ENCODE assay signal across 9 mouse cellular contexts in genomic region chr7:89699668-89700350, GRCm38 (mm10).
DNase-seq lines count a peak whose midpoint lies in the region; ATAC-seq and TF ChIP-seq lines count a peak whose summit lies in the region.
"Had no signal": no experiment of that assay in that cellular context is flagged by ENCODE, and none has a peak within 500 bp of the region (broad histone marks: within the 10 kb centered on the region; RNA-seq: fewer than 3 reads in every experiment).

No protein-coding gene starts in this region.

- WGBS in forebrain, embryonic 14.5 days, result 62% methylated on average over 5 of the region's 5 CpGs
- 80% methylated on average over 5 of the region's 5 CpGs for WGBS in forebrain, embryonic 12.5 days
- 74% methylated on average over 5 of the region's 5 CpGs for WGBS in midbrain, postnatal 0 days
- WGBS in midbrain, embryonic 16.5 days, result 77% methylated on average over 5 of the region's 5 CpGs

- TF ChIP-seq CTCF in midbrain, postnatal 0 days (IDR thresholded peaks at IDR 0.05), result no peak

- H3K4me3 ChIP-seq in forebrain, embryonic 14.5 days (ENCODE audit: low read depth, low read length), result no peak overlapping the region
- no peak overlapping the region for H3K4me3 ChIP-seq in forebrain, embryonic 12.5 days (replicated peaks)
- H3K4me3 ChIP-seq in midbrain, postnatal 0 days (ENCODE audit: low read depth, low read length), result no peak overlapping the region
- no peak overlapping the region for H3K4me3 ChIP-seq in midbrain, embryonic 16.5 days (ENCODE audit: low read depth, low read length)
- H3K4me3 ChIP-seq: midbrain, embryonic 12.5 days had no signal

- H3K9ac ChIP-seq in forebrain, embryonic 14.5 days (ENCODE audit: low read length), result no peak overlapping the region
- no peak overlapping the region for H3K9ac ChIP-seq in forebrain, embryonic 12.5 days
- H3K9ac ChIP-seq in midbrain, postnatal 0 days (replicated peaks; ENCODE audit: low read length, poor library complexity, severe bottlenecking), result no peak overlapping the region
- no peak overlapping the region for H3K9ac ChIP-seq in midbrain, embryonic 16.5 days (ENCODE audit: low read depth, low read length)
- H3K9ac ChIP-seq: midbrain, embryonic 12.5 days had no signal

- no peak overlapping the region for H3K27ac ChIP-seq in forebrain, embryonic 14.5 days (ENCODE audit: low read depth, low read length)
- H3K27ac ChIP-seq in forebrain, embryonic 12.5 days, result no peak overlapping the region
- H3K27ac ChIP-seq in midbrain, postnatal 0 days (ENCODE audit: low read depth, low read length), result no peak overlapping the region
- no peak overlapping the region for H3K27ac ChIP-seq in midbrain, embryonic 16.5 days (ENCODE audit: low read length)
- H3K27ac ChIP-seq: midbrain, embryonic 12.5 days had no signal

- H3K36me3 ChIP-seq in forebrain, embryonic 14.5 days (ENCODE audit: control insufficient read depth, insufficient read depth, low read length), result no peaks in the 10 kb centered on the region
- no peaks in the 10 kb centered on the region for H3K36me3 ChIP-seq in forebrain, embryonic 12.5 days (replicated peaks)
- H3K36me3 ChIP-seq in midbrain, postnatal 0 days (ENCODE audit: insufficient read depth, low read length), result no peaks in the 10 kb centered on the region
- no peaks in the 10 kb centered on the region for H3K36me3 ChIP-seq in midbrain, embryonic 16.5 days (ENCODE audit: control insufficient read depth, insufficient read depth, low read length)
- H3K36me3 ChIP-seq: midbrain, embryonic 12.5 days had no signal

- H3K4me2 ChIP-seq in forebrain, embryonic 14.5 days (ENCODE audit: low read length), result no peak overlapping the region
- H3K4me2 ChIP-seq in forebrain, embryonic 12.5 days, result no peak overlapping the region
- no peak overlapping the region for H3K4me2 ChIP-seq in midbrain, postnatal 0 days (ENCODE audit: low read depth, low read length, poor library complexity, severe bottlenecking)
- no peak overlapping the region for H3K4me2 ChIP-seq in midbrain, embryonic 16.5 days (ENCODE audit: low read length)
- H3K4me2 ChIP-seq: midbrain, embryonic 12.5 days had no signal

- DNase-seq in forebrain, embryonic 14.5 days (ENCODE audit: low spot score), result peak; percentile 58
- peak; percentile 42 for DNase-seq in midbrain, postnatal 0 days (ENCODE audit: low spot score)
- peak; percentile 25 to 59 for DNase-seq in heart, adult 9 months (ENCODE audit: low spot score in 2 of 2)
- DNase-seq in spleen, postnatal 14 days (ENCODE audit: low spot score in 2 of 2), result no peak
- no peak for DNase-seq in spleen, postnatal 4 days (ENCODE audit: low spot score in 2 of 2)

- H3K9me3 ChIP-seq in forebrain, embryonic 14.5 days (replicated peaks; ENCODE audit: control insufficient read depth, low read length), result no peaks in the 10 kb centered on the region
- no peaks in the 10 kb centered on the region for H3K9me3 ChIP-seq in forebrain, embryonic 12.5 days
- no peaks in the 10 kb centered on the region for H3K9me3 ChIP-seq in midbrain, postnatal 0 days (ENCODE audit: low read length)
- H3K9me3 ChIP-seq in midbrain, embryonic 16.5 days (replicated peaks; ENCODE audit: control insufficient read depth, low read length, poor library complexity, severe bottlenecking), result no peaks in the 10 kb centered on the region
- H3K9me3 ChIP-seq: midbrain, embryonic 12.5 days had no signal

- H3K27me3 ChIP-seq in forebrain, embryonic 14.5 days (replicated peaks; ENCODE audit: control insufficient read depth, insufficient read depth, low read length), result no peaks in the 10 kb centered on the region
- H3K27me3 ChIP-seq in forebrain, embryonic 12.5 days, result no peaks in the 10 kb centered on the region
- H3K27me3 ChIP-seq in midbrain, postnatal 0 days (ENCODE audit: insufficient read depth, low read length), result no peaks in the 10 kb centered on the region
- no peaks in the 10 kb centered on the region for H3K27me3 ChIP-seq in midbrain, embryonic 16.5 days (ENCODE audit: control insufficient read depth, insufficient read depth, low read depth, low read length)
- H3K27me3 ChIP-seq: midbrain, embryonic 12.5 days had no signal

- peak; percentile 68 for ATAC-seq in forebrain, embryonic 14.5 days
- ATAC-seq in forebrain, embryonic 12.5 days (ENCODE audit: low FRiP score), result no peak
- no peak for ATAC-seq in midbrain, postnatal 0 days (ENCODE audit: low FRiP score)
- ATAC-seq in midbrain, embryonic 16.5 days, result no peak
- ATAC-seq in granulocyte monocyte progenitor cell, adult 5-6 weeks (replicated peaks; ENCODE audit: poor library complexity, severe bottlenecking), result no peak

- H3K4me1 ChIP-seq in forebrain, embryonic 14.5 days (ENCODE audit: control insufficient read depth, insufficient read depth, low read length), result peaks cover 3% of the 10 kb centered on the region; the same call in 1 of the 2 replicates
- H3K4me1 ChIP-seq in forebrain, embryonic 12.5 days, result no peaks in the 10 kb centered on the region
- no peaks in the 10 kb centered on the region for H3K4me1 ChIP-seq in midbrain, postnatal 0 days (ENCODE audit: insufficient read depth, low read length)
- no peaks in the 10 kb centered on the region for H3K4me1 ChIP-seq in midbrain, embryonic 16.5 days (ENCODE audit: control insufficient read depth, insufficient read depth, low read length)
- H3K4me1 ChIP-seq: midbrain, embryonic 12.5 days had no signal

Comparison
In these comparisons a context has a peak if more than half of its experiments do, and no peak if none do; other contexts are left out.
1. DNase-seq: peak in forebrain, embryonic 14.5 days (single experiment), midbrain, postnatal 0 days (single experiment) and heart, adult 9 months (2 of 2); none in spleen, postnatal 14 days (0 of 2) and spleen, postnatal 4 days (0 of 2).